10 mouse cellular contexts compared by ENCODE assay signal in the genomic region with DNA sequence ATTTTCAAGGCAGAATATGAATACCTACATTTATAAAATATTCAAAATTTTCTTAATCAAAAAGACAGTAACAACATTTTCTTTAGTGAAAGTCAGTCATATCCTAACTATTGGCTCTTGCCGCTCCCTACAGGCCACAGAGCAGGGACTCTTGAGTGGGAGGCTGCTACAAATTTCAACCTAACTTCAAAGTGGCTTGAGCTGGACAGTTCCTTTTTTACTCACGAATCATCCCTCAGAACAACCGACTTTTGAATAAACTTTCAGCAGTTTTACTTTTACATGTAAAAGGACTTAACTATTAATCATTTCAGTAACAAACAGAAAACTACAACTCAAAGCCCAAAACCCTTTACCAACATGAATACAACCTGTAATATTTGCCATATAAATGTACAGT. TPM values are rescaled to one million over a fixed set of nuclear protein-coding genes. Genes with fewer than 3 reads are reported as not detected.
DNase-seq lines count a peak whose midpoint lies in the region; ATAC-seq and TF ChIP-seq lines count a peak whose summit lies in the region.
"Had no signal": no experiment of that assay in that cellular context is flagged by ENCODE, and none has a peak within 500 bp of the region (broad histone marks: within the 10 kb centered on the region; RNA-seq: fewer than 3 reads in every experiment).

No protein-coding gene starts in this region.

- H3K4me3 ChIP-seq in heart, embryonic 10.5 days = peak overlapping the region; percentile 75
- H3K4me3 ChIP-seq in C2C12 (ENCODE audit: insufficient read depth, poor library complexity, severe bottlenecking) = peak overlapping the region; percentile 97
- H3K4me3 ChIP-seq in forebrain, embryonic 15.5 days = peak overlapping the region; percentile 78
- peak overlapping the region; percentile 83 for H3K4me3 ChIP-seq in liver, embryonic 15.5 days (replicated peaks)

- no peak overlapping the region for H3ac ChIP-seq in C2C12 (ENCODE audit: control insufficient read depth, insufficient read length, low read depth)

- H3K27ac ChIP-seq in heart, embryonic 10.5 days = no peak overlapping the region
- H3K27ac ChIP-seq in forebrain, embryonic 15.5 days (replicated peaks) = no peak overlapping the region
- no peak overlapping the region for H3K27ac ChIP-seq in liver, embryonic 15.5 days (replicated peaks)

- no peaks in the 10 kb centered on the region for H3K27me3 ChIP-seq in heart, embryonic 10.5 days (ENCODE audit: insufficient read depth, poor library complexity, severe bottlenecking)
- H3K27me3 ChIP-seq in C2C12 (ENCODE audit: control insufficient read depth, insufficient read depth, insufficient read length) = no peaks in the 10 kb centered on the region
- no peaks in the 10 kb centered on the region for H3K27me3 ChIP-seq in forebrain, embryonic 15.5 days
- H3K27me3 ChIP-seq in liver, embryonic 15.5 days = no peaks in the 10 kb centered on the region

- 36% methylated on average over 3 of the region's 3 CpGs for WGBS in heart, embryonic 10.5 days
- WGBS in forebrain, embryonic 15.5 days = 68% methylated on average over 3 of the region's 3 CpGs
- 21% methylated on average over 3 of the region's 3 CpGs for WGBS in liver, embryonic 15.5 days (ENCODE audit: insufficient replicate concordance)

- peaks cover 14% of the 10 kb centered on the region for H3K36me3 ChIP-seq in heart, embryonic 10.5 days
- H3K36me3 ChIP-seq in C2C12 (ENCODE audit: control insufficient read depth, insufficient read depth) = peaks cover 18% of the 10 kb centered on the region
- H3K36me3 ChIP-seq in forebrain, embryonic 15.5 days = no peaks in the 10 kb centered on the region; the same call in 1 of the 2 replicates
- H3K36me3 ChIP-seq in liver, embryonic 15.5 days (replicated peaks) = peaks cover 16% of the 10 kb centered on the region

- H3K4me1 ChIP-seq in heart, embryonic 10.5 days = peaks cover 14% of the 10 kb centered on the region
- peaks cover 25% of the 10 kb centered on the region for H3K4me1 ChIP-seq in forebrain, embryonic 15.5 days
- H3K4me1 ChIP-seq in liver, embryonic 15.5 days (replicated peaks) = peaks cover 38% of the 10 kb centered on the region

- peak overlapping the region; percentile 64 for H3K4me2 ChIP-seq in forebrain, embryonic 15.5 days (replicated peaks)
- H3K4me2 ChIP-seq in liver, embryonic 15.5 days = peak overlapping the region; percentile 81

- H3K79me3 ChIP-seq in C2C12 (ENCODE audit: low read depth) = peaks cover 47% of the 10 kb centered on the region

- peak overlapping the region; percentile 65 for H3K9ac ChIP-seq in forebrain, embryonic 15.5 days (replicated peaks)
- H3K9ac ChIP-seq in liver, embryonic 15.5 days = no peak overlapping the region; the same call in 1 of the 2 replicates

- TF ChIP-seq CTCF in C2C12 (IDR thresholded peaks at IDR 0.05; ENCODE audit: control insufficient read depth, insufficient read depth, insufficient read length) = no peak

- H3K9me3 ChIP-seq in heart, embryonic 10.5 days = no peaks in the 10 kb centered on the region
- no peaks in the 10 kb centered on the region for H3K9me3 ChIP-seq in forebrain, embryonic 15.5 days
- H3K9me3 ChIP-seq in liver, embryonic 15.5 days (replicated peaks) = no peaks in the 10 kb centered on the region

- peaks cover 61% of the 10 kb centered on the region for H3K79me2 ChIP-seq in C2C12 (ENCODE audit: control insufficient read depth, insufficient read depth)

- no peak for ATAC-seq in forebrain, embryonic 15.5 days (replicated peaks)
- ATAC-seq in liver, embryonic 15.5 days (ENCODE audit: insufficient read depth) = no peak

- DNase-seq in heart, embryonic 10.5 days (ENCODE audit: low spot score) = no peak
- no peak for DNase-seq in heart, adult 18-20 months
- DNase-seq in cerebellum, postnatal 25 days = no peak
- no peak for DNase-seq in spleen, postnatal 10 days (ENCODE audit: low spot score in 2 of 2)
- DNase-seq in adrenal gland, postnatal 10 days = no peak
- DNase-seq: cerebellum, postnatal 10 days; kidney, postnatal 4 days had no signal

TF ChIP-seq in C2C12, 6 proteins besides CTCF, POLR2A, EP300 and RAD21:
- TF ChIP-seq FOSL1 (IDR thresholded peaks at IDR 0.05; ENCODE audit: insufficient read depth, low read length, poor library complexity, severe bottlenecking) = no peak
- TF ChIP-seq MAX (IDR thresholded peaks at IDR 0.05) = no peak
- no peak for TF ChIP-seq MYOD1 (IDR thresholded peaks at IDR 0.05; ENCODE audit: control insufficient read depth, insufficient read length, low read depth)
- no peak for TF ChIP-seq CEBPB (IDR thresholded peaks at IDR 0.05; ENCODE audit: low read depth)
- TF ChIP-seq MYOG (IDR thresholded peaks at IDR 0.05; ENCODE audit: control insufficient read depth, extremely low read depth, insufficient read length) = no peak
- no peak for TF ChIP-seq USF1 (IDR thresholded peaks at IDR 0.05; ENCODE audit: low read depth)

RNA-seq across cellular contexts. Expression of a gene that starts 0.9 kb away (rescaled TPM):
- 7.0 and 8.8 TPM in 2 replicates for polyA plus RNA-seq in heart, embryonic 10.5 days (2016; fragmentation: Nextera tagmentation; extraction: Ambion mirVana)
- 10 to 100 TPM; 26.0 to 27.1 TPM for total RNA-seq in heart, adult 18-20 months (2021)
- 2.3 TPM for polyA plus RNA-seq in C2C12 (2012; fragmentation: generic; extraction: Trizol)
- 7.8 and 10.2 TPM in 2 replicates for polyA plus RNA-seq in forebrain, embryonic 15.5 days (2015; fragmentation: Nextera tagmentation; extraction: Ambion mirVana)
- 6.0 and 6.9 TPM in 2 replicates for polyA plus RNA-seq in liver, embryonic 15.5 days (2015; fragmentation: Nextera tagmentation; extraction: Ambion mirVana)
- total RNA-seq in adrenal gland, postnatal 10 days (2021) = 10 to 100 TPM; 30.3 to 45.3 TPM

RNA-seq across cellular contexts. Expression of a gene that starts 1.1 kb away (rescaled TPM):
- 4.4 and 4.5 TPM in 2 replicates for polyA plus RNA-seq in heart, embryonic 10.5 days (2016; fragmentation: Nextera tagmentation; extraction: Ambion mirVana)
- 10 to 100 TPM; 16.2 to 17.3 TPM for total RNA-seq in heart, adult 18-20 months (2021)
- polyA plus RNA-seq in C2C12 (2012; fragmentation: generic; extraction: Trizol) = 9.8 TPM
- polyA plus RNA-seq in forebrain, embryonic 15.5 days (2015; fragmentation: Nextera tagmentation; extraction: Ambion mirVana) = 6.7 and 7.3 TPM in 2 replicates
- polyA plus RNA-seq in liver, embryonic 15.5 days (2015; fragmentation: Nextera tagmentation; extraction: Ambion mirVana) = 2.6 and 3.6 TPM in 2 replicates
- 10 to 100 TPM; 30.7 to 38.3 TPM for total RNA-seq in adrenal gland, postnatal 10 days (2021)

RNA-seq across cellular contexts. Expression of a gene that starts 49.9 kb away (rescaled TPM):
- polyA plus RNA-seq in heart, embryonic 10.5 days (2016; fragmentation: Nextera tagmentation; extraction: Ambion mirVana) = 17.4 and 19.2 TPM in 2 replicates
- total RNA-seq in heart, adult 18-20 months (2021) = 10 to 100 TPM; 34.4 to 35.4 TPM
- polyA plus RNA-seq in C2C12 (2012; fragmentation: generic; extraction: Trizol) = 12.3 TPM
- polyA plus RNA-seq in forebrain, embryonic 15.5 days (2015; fragmentation: Nextera tagmentation; extraction: Ambion mirVana) = 50.0 and 50.9 TPM in 2 replicates
- polyA plus RNA-seq in liver, embryonic 15.5 days (2015; fragmentation: Nextera tagmentation; extraction: Ambion mirVana) = 6.8 and 7.7 TPM in 2 replicates
- total RNA-seq in adrenal gland, postnatal 10 days (2021) = 10 to 100 TPM; 33.9 to 36.7 TPM

RNA-seq across cellular contexts. Expression of a gene that starts 53.0 kb away (rescaled TPM):
- 5.2 and 6.3 TPM in 2 replicates for polyA plus RNA-seq in heart, embryonic 10.5 days (2016; fragmentation: Nextera tagmentation; extraction: Ambion mirVana)
- 1 to 10 TPM; 2.8 to 2.9 TPM for total RNA-seq in heart, adult 18-20 months (2021)
- 1.8 TPM for polyA plus RNA-seq in C2C12 (2012; fragmentation: generic; extraction: Trizol)
- polyA plus RNA-seq in forebrain, embryonic 15.5 days (2015; fragmentation: Nextera tagmentation; extraction: Ambion mirVana) = 1.1 and 1.4 TPM in 2 replicates
- polyA plus RNA-seq in liver, embryonic 15.5 days (2015; fragmentation: Nextera tagmentation; extraction: Ambion mirVana) = 3.5 and 4.9 TPM in 2 replicates
- total RNA-seq in adrenal gland, postnatal 10 days (2021) = 1 to 10 TPM; 4.7 to 6.5 TPM
